11 mouse cellular contexts compared by ENCODE assay signal in the genomic region with DNA sequence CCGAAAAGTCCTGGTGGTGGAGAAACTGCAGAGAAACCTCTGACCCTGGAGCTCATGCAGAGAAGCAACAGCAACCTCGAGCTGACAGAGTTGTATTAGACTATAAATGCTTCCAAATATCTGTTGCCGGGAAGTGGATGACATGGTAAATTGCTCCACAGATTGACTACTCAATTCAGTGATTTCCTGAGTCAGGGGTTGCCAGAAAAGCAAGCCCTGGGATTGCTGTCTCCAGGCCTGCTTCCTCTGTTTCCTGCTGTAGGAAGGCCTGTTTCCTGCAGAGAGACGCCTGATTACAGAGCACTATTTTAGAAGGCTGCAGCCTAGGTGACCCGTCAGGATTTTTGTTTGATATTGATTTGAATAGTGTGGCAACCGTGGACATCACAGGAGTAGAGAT. TPM values are rescaled to one million over a fixed set of nuclear protein-coding genes. Genes with fewer than 3 reads are reported as not detected.
DNase-seq lines count a peak whose midpoint lies in the region; ATAC-seq and TF ChIP-seq lines count a peak whose summit lies in the region.
"Had no signal": no experiment of that assay in that cellular context is flagged by ENCODE, and none has a peak within 500 bp of the region (broad histone marks: within the 10 kb centered on the region; RNA-seq: fewer than 3 reads in every experiment).

No protein-coding gene starts in this region.

- no peaks in the 10 kb centered on the region for H3K36me3 ChIP-seq in kidney, postnatal 0 days (ENCODE audit: insufficient read depth, low read length)
- H3K36me3 ChIP-seq in hindbrain, postnatal 0 days (ENCODE audit: insufficient read depth, low read length) = no peaks in the 10 kb centered on the region
- H3K36me3 ChIP-seq: forebrain, embryonic 10.5 days; neural tube, embryonic 12.5 days had no signal

- H3K4me3 ChIP-seq in lung, adult 2 months (replicated peaks; ENCODE audit: extremely low read depth, low read depth, low read length) = no peak overlapping the region
- H3K4me3 ChIP-seq in kidney, postnatal 0 days (replicated peaks; ENCODE audit: low read depth, low read length) = no peak overlapping the region
- H3K4me3 ChIP-seq in hindbrain, postnatal 0 days (ENCODE audit: low read length) = no peak overlapping the region
- H3K4me3 ChIP-seq: forebrain, embryonic 10.5 days; neural tube, embryonic 12.5 days had no signal

- H3K27ac ChIP-seq in kidney, postnatal 0 days = peak overlapping the region; percentile 28; the same call in 1 of the 2 replicates
- H3K27ac ChIP-seq in hindbrain, postnatal 0 days = no peak overlapping the region
- H3K27ac ChIP-seq: forebrain, embryonic 10.5 days; liver, embryonic 14.5 days; neural tube, embryonic 12.5 days had no signal

- TF ChIP-seq CTCF in lung, adult 2 months (IDR thresholded peaks at IDR 0.05; ENCODE audit: insufficient read depth, low read length) = no peak
- TF ChIP-seq CTCF in kidney, postnatal 0 days (IDR thresholded peaks at IDR 0.05; ENCODE audit: low read depth) = no peak
- TF ChIP-seq CTCF in hindbrain, postnatal 0 days (IDR thresholded peaks at IDR 0.05; ENCODE audit: low read depth) = no peak

- ATAC-seq in kidney, postnatal 0 days (replicated peaks; ENCODE audit: low FRiP score, low read depth) = no peak
- ATAC-seq in hindbrain, postnatal 0 days = no peak

- TF ChIP-seq POLR2A in lung, adult 2 months (IDR thresholded peaks at IDR 0.05; ENCODE audit: borderline replicate concordance, extremely low read depth, low read depth, low read length) = no peak

- H3K27me3 ChIP-seq in kidney, postnatal 0 days (ENCODE audit: insufficient read depth, low read length) = no peaks in the 10 kb centered on the region
- H3K27me3 ChIP-seq in hindbrain, postnatal 0 days (ENCODE audit: insufficient read depth, low read length) = no peaks in the 10 kb centered on the region
- H3K27me3 ChIP-seq: neural tube, embryonic 12.5 days had no signal

- H3K4me2 ChIP-seq in kidney, postnatal 0 days (ENCODE audit: low read length) = no peak overlapping the region
- no peak overlapping the region for H3K4me2 ChIP-seq in hindbrain, postnatal 0 days (ENCODE audit: low read depth, low read length)
- H3K4me2 ChIP-seq: neural tube, embryonic 12.5 days had no signal

- H3K9me3 ChIP-seq in kidney, postnatal 0 days (replicated peaks; ENCODE audit: low read length) = no peaks in the 10 kb centered on the region
- H3K9me3 ChIP-seq in hindbrain, postnatal 0 days (ENCODE audit: low read length) = no peaks in the 10 kb centered on the region
- H3K9me3 ChIP-seq: forebrain, embryonic 10.5 days; neural tube, embryonic 12.5 days had no signal

- WGBS in lung, adult 2 months = 34% methylated on average over 6 of the region's 6 CpGs
- 39% methylated on average over 6 of the region's 6 CpGs for WGBS in kidney, postnatal 0 days
- 39% methylated on average over 6 of the region's 6 CpGs for WGBS in hindbrain, postnatal 0 days

- peaks cover 5% of the 10 kb centered on the region; the same call in 1 of the 2 replicates for H3K4me1 ChIP-seq in lung, adult 2 months (ENCODE audit: control insufficient read depth, insufficient read depth, low read length)
- H3K4me1 ChIP-seq in kidney, postnatal 0 days (replicated peaks; ENCODE audit: insufficient read depth, low read length) = no peaks in the 10 kb centered on the region
- H3K4me1 ChIP-seq in hindbrain, postnatal 0 days (ENCODE audit: insufficient read depth, low read length) = no peaks in the 10 kb centered on the region
- H3K4me1 ChIP-seq: neural tube, embryonic 12.5 days had no signal

- peak; percentile 43 to 68 for DNase-seq in adrenal gland, adult (ENCODE audit: inconsistent age in 2 of 2, low spot score in 1 of 2)
- no peak for DNase-seq in adrenal gland, postnatal 25 days
- DNase-seq in lung, adult 18-20 months = peak; percentile 44 to 62
- no peak for DNase-seq in lung, adult 2 months
- DNase-seq in kidney, postnatal 0 days (ENCODE audit: low spot score) = peak; percentile 66
- DNase-seq in hindbrain, postnatal 0 days (ENCODE audit: low spot score) = no peak
- DNase-seq in frontal cortex, postnatal 36 days (ENCODE audit: low spot score in 2 of 2) = no peak
- no peak for DNase-seq in layer of hippocampus, adult 11-12 months (ENCODE audit: low spot score)

- no peak overlapping the region for H3K9ac ChIP-seq in kidney, postnatal 0 days (ENCODE audit: low read depth, low read length)
- no peak overlapping the region for H3K9ac ChIP-seq in hindbrain, postnatal 0 days (replicated peaks; ENCODE audit: low read length)
- H3K9ac ChIP-seq: liver, embryonic 14.5 days; neural tube, embryonic 12.5 days had no signal

RNA-seq across cellular contexts. Expression of gene 1700020N01Rik, which starts 47.5 kb away (rescaled TPM):
- 0.39 TPM in 1 of 2 replicates, not detected in the other for total RNA-seq in adrenal gland, postnatal 25 days (2021)
- not detected in 2 replicates for polyA plus RNA-seq in lung, adult 2 months (2012; rRNA removed)
- polyA plus RNA-seq in kidney, postnatal 0 days (2015; fragmentation: Nextera tagmentation; extraction: Ambion mirVana) = 0.29 and 0.36 TPM in 2 replicates
- not detected in 2 replicates for total RNA-seq in hindbrain, postnatal 0 days (2014; rRNA removed)
- polyA plus RNA-seq in hindbrain, postnatal 0 days (2015; fragmentation: Nextera tagmentation; extraction: Ambion mirVana) = not detected in 2 replicates
- polyA plus RNA-seq: forebrain, embryonic 10.5 days; liver, embryonic 14.5 days; neural tube, embryonic 12.5 days had no signal

Comparison
In these comparisons a context has a peak if more than half of its experiments do, and no peak if none do; other contexts are left out.
1. DNase-seq: peak in adrenal gland, adult (2 of 2), lung, adult 18-20 months (2 of 2) and kidney, postnatal 0 days (single experiment); none in adrenal gland, postnatal 25 days (single experiment), lung, adult 2 months (single experiment), hindbrain, postnatal 0 days (single experiment), frontal cortex, postnatal 36 days (0 of 2) and layer of hippocampus, adult 11-12 months (single experiment).